Mouse (Mus musculus): Measurements from ENCODE around the gene Efnb2. TPM values are rescaled to one million over a fixed set of nuclear protein-coding genes. Genes with fewer than 3 reads are reported as not detected.
A peak's percentile ranks its signal among the peaks of the same experiment; 100 is the strongest.

Efnb2 gene
- polyA plus RNA-seq, 1 experiment from 2014 or later = 48.9 TPM

DNA sequence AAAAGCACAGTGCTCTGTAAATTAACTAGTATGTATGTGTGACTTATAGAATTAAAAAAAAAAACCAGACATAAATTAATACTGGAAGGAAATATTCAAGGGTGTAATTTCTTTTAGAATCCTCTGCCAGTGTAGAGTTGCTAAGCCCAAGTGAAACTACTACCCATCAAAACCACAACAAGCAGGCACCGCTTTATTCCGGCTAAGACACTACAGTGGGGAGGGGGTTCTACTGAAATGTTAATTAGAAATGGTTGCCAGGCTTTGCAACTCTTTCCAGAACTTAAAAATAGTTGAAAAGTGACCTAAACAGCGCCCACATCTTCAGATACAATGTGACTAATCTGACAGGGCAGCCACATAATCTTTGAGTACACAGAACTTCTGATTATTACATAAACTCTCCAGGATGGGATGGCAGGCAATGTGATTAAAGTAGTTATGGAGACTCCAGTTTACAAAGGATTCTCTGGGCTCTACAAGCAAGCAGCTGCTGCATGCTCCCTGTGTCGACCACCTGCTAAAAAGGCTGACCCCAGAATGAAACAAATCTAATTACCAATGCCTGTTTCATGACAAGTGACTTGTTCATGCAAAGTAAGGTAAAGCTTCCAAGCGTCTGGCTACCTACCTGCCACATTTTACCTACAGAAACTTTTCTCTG, 3.2 kb downstream of the Efnb2 start:
- Histone ChIP-seq H3K4me2 (ENCODE audit: low read length) (peak overlapping the region; percentile 89), H3K27me3 (replicated peaks; ENCODE audit: control insufficient read depth, insufficient read depth, low read length) (no peaks in the 10 kb centered on the region), H3K4me3 (ENCODE audit: low read depth, low read length) (peak overlapping the region; percentile 98), H3K9me3 (replicated peaks; ENCODE audit: control insufficient read depth, low read length) (no peaks in the 10 kb centered on the region), H3K4me1 (ENCODE audit: control insufficient read depth, insufficient read depth, low read length) (peaks cover 27% of the 10 kb centered on the region), H3K9ac (ENCODE audit: low read length) (peak overlapping the region; percentile 99), H3K36me3 (ENCODE audit: control insufficient read depth, insufficient read depth, low read length) (0 out of 2 replicates have a peak, but pooled peaks cover 3% of the 10 kb centered on the region), H3K27ac (ENCODE audit: low read depth, low read length) (peak overlapping the region; percentile 97)
- no peak for ATAC-seq
- peak; percentile 67 for DNase-seq (ENCODE audit: low spot score)
- 2% methylated on average over 5 of the region's 5 CpGs for WGBS

DNA sequence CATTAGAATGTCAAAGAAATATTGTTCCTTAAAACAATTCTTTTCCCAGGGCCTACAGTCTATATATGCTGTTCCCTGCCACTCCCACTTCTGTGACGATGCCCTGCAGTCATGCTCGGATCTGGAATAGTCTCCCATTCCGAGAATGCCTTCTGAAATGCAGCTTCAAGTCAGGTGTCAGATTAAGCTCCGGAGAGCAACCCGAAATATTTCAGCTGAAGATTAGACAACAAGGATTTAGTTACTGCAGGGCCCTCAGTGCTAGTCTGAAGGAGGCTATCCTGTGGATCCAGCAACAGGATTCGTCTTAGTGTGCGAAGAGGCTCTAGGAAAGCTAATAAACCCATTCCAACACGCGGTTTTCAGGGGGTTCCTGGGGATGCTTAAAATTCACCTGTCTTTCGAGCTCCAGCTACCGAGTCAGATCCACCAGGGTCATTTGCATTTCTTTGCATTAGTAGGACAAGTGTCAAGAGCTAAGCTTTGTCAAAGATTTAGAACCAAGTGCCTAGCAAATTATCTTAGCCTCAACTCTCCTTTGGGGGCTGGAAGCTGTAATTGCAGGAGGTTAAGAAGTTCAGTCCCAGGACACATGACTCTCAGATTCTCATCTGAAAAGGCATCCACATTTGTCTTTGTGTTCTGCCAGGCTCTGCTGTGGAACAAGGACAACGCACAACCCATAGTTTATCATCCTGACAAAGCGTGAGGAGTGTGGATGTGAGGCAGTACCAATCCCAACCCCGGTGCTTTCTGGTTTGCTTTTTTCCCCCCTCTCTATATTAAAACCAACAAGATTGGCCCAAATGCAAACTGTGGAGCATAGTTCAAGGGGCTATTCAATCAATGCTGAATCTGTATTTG, 4.2 kb downstream of the Efnb2 start:
- peak; percentile 72 for DNase-seq (ENCODE audit: low spot score)
- Histone ChIP-seq H3K27me3 (replicated peaks; ENCODE audit: control insufficient read depth, insufficient read depth, low read length) (no peaks in the 10 kb centered on the region), H3K4me3 (ENCODE audit: low read depth, low read length) (peak overlapping the region; percentile 98), H3K4me1 (ENCODE audit: control insufficient read depth, insufficient read depth, low read length) (peaks cover 38% of the 10 kb centered on the region), H3K36me3 (ENCODE audit: control insufficient read depth, insufficient read depth, low read length) (0 out of 2 replicates have a peak, but pooled peaks cover 3% of the 10 kb centered on the region), H3K9ac (ENCODE audit: low read length) (peak overlapping the region; percentile 99), H3K27ac (ENCODE audit: low read depth, low read length) (peak overlapping the region; percentile 97), H3K9me3 (replicated peaks; ENCODE audit: control insufficient read depth, low read length) (no peaks in the 10 kb centered on the region), H3K4me2 (ENCODE audit: low read length) (peak overlapping the region; percentile 89)
- 2% methylated on average over 14 of the region's 14 CpGs for WGBS
- no peak for ATAC-seq

DNA sequence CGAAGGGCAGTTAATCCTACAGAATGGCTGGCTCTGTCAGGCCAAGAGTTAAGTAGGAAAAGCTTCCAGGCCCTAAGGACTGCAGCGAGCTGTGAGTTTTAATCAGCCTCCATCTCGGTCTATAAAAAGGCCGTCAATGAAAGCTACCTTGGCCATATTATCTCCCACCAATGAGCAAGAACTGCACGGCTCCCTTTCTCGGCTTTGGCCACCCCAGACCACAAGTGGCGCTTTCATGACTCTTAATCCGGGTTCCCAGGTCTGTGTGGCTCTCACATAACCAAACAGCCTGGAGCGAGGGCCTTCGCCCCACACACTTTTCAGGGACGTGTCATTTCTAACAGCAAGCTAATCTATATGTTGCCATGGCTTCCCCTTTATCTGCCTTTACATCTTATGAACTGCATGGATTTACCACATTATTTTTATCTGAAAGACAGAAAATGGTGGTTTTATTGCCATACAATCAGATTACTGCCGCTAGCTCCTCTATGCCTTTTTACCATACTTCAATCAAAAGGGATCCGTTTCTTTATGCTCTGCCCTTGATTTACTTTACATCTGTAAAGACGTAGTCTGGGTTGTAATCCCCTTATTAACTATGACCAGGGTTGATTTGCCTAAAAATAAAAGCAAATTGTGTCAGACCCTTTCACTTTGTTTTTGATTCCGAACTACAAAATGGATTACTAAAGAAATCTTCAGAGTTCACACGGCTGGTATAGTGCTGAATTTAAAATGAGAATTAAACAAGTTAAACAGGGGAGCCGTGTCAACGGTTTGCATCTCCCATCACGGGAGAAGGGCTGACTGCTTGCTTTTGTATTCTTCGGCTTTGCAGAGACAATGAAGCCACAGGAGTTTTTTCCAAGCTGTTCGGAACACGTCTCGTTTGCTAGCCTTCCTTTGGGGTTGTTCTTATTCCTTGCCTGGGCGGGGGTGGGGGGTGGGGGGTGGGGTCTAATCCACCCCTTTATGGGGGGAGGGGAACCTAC, 5.4 kb downstream of the Efnb2 start:
- peak overlapping the region; percentile 98 for H3K4me3 ChIP-seq (ENCODE audit: low read depth, low read length)
- peaks cover 49% of the 10 kb centered on the region for H3K4me1 ChIP-seq (ENCODE audit: control insufficient read depth, insufficient read depth, low read length)
- no peaks in the 10 kb centered on the region for H3K9me3 ChIP-seq (replicated peaks; ENCODE audit: control insufficient read depth, low read length)
- peak overlapping the region; percentile 99 for H3K9ac ChIP-seq (ENCODE audit: low read length)
- peak overlapping the region; percentile 97 for H3K27ac ChIP-seq (ENCODE audit: low read depth, low read length)
- H3K27me3 ChIP-seq (replicated peaks; ENCODE audit: control insufficient read depth, insufficient read depth, low read length) = no peaks in the 10 kb centered on the region
- 3% methylated on average over 24 of the region's 24 CpGs for WGBS
- H3K4me2 ChIP-seq (ENCODE audit: low read length) = peak overlapping the region; percentile 89
- DNase-seq (ENCODE audit: low spot score) = peak; percentile 88
- H3K36me3 ChIP-seq (ENCODE audit: control insufficient read depth, insufficient read depth, low read length) = 0 out of 2 replicates have a peak, but pooled peaks cover 3% of the 10 kb centered on the region
- ATAC-seq = peak; percentile 51

DNA sequence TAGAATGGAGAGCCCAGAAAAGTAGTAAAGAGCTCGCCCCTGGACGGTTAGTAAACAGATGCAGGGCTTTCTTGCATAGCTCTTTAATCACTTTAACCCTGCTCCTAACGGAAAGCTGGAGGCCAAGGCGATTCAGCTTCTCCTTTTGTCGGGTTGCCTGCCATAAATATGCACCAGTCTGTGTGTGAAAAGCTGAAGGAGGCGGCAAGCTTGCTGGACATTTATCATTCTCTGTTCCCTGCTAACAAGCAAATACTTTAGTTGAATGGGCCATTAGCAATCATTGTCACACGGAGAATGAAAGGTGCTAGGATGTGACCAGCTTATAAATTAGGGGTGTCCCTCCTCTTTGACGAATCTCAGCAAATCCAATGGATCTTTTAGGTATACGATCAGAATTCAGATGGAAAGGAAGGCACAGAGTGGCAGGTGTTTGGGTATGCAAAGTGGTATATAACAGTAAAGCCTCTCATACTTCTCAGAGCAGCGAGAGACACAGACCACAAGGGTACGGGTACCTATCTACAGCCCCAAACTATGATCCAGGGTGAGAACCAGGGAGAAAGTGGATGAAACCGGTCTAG, 7.0 kb downstream of the Efnb2 start:
- Histone ChIP-seq H3K4me2 (ENCODE audit: low read length) (peak overlapping the region; percentile 89), H3K36me3 (ENCODE audit: control insufficient read depth, insufficient read depth, low read length) (0 out of 2 replicates have a peak, but pooled peaks cover 3% of the 10 kb centered on the region), H3K4me1 (ENCODE audit: control insufficient read depth, insufficient read depth, low read length) (peaks cover 65% of the 10 kb centered on the region), H3K9me3 (replicated peaks; ENCODE audit: control insufficient read depth, low read length) (no peaks in the 10 kb centered on the region), H3K27ac (ENCODE audit: low read depth, low read length) (peak overlapping the region; percentile 97), H3K27me3 (replicated peaks; ENCODE audit: control insufficient read depth, insufficient read depth, low read length) (no peaks in the 10 kb centered on the region), H3K4me3 (ENCODE audit: low read depth, low read length) (peak overlapping the region; percentile 98), H3K9ac (ENCODE audit: low read length) (peak overlapping the region; percentile 99)
- peak; percentile 5; the same call in 1 of the 2 replicates for ATAC-seq
- 2% methylated on average over 12 of the region's 12 CpGs for WGBS
- peak; percentile 78 for DNase-seq (ENCODE audit: low spot score)

DNA sequence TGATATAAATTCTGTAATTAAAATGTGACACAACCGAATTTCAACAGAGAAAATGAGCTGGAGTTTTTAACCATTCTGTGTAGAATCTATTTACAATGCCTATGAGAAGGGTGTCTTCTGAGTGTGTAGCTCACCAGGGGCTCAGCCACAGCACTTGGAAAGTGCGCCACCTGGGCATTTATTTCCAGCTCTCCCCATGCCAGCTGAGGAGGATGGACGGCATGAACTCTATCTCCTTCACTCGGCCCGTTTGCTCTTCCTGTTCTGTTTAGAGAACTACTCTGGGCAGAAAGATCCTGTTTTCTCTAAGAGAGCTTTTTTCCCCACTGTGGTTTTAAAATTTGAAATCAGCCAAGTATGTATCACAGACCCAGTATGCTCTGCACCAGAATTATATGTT, 7.7 kb downstream of the Efnb2 start:
- H3K9me3 ChIP-seq (replicated peaks; ENCODE audit: control insufficient read depth, low read length) = no peaks in the 10 kb centered on the region
- H3K9ac ChIP-seq (ENCODE audit: low read length) = peak overlapping the region; percentile 99
- H3K4me1 ChIP-seq (ENCODE audit: control insufficient read depth, insufficient read depth, low read length) = peaks cover 71% of the 10 kb centered on the region
- H3K36me3 ChIP-seq (ENCODE audit: control insufficient read depth, insufficient read depth, low read length) = 0 out of 2 replicates have a peak, but pooled peaks cover 8% of the 10 kb centered on the region
- peak overlapping the region; percentile 89 for H3K4me2 ChIP-seq (ENCODE audit: low read length)
- 18% methylated on average over 5 of the region's 5 CpGs for WGBS
- H3K27ac ChIP-seq (ENCODE audit: low read depth, low read length) = peak overlapping the region; percentile 97
- H3K27me3 ChIP-seq (replicated peaks; ENCODE audit: control insufficient read depth, insufficient read depth, low read length) = no peaks in the 10 kb centered on the region
- ATAC-seq (no peak), DNase-seq (ENCODE audit: low spot score) (no peak)
- H3K4me3 ChIP-seq (ENCODE audit: low read depth, low read length) = peak overlapping the region; percentile 98

DNA sequence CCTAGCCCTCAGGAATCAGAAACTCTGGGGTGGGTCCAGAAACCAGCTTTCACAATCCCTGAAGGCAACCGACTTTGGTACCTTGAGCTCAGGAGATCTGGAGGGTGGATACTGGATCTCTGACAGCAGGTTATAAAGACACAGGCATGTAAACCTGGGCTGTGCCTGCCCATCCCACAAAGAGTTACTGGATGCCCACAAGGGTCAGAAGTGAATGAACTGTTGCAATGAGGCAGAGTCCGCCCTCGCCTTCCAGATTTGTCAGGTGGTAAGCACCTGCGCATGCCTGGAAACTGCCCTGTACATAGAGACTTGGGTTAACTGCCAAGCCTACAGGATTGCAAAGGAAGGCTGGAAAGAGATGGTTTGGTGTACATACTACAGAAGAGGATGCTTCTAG, 8.7 kb downstream of the Efnb2 start:
- no peak overlapping the region; the same call in 1 of the 2 replicates for H3K9ac ChIP-seq (ENCODE audit: low read length)
- H3K4me1 ChIP-seq (ENCODE audit: control insufficient read depth, insufficient read depth, low read length) = peaks cover 81% of the 10 kb centered on the region
- H3K27me3 ChIP-seq (replicated peaks; ENCODE audit: control insufficient read depth, insufficient read depth, low read length) = no peaks in the 10 kb centered on the region
- no peak for DNase-seq (ENCODE audit: low spot score)
- H3K36me3 ChIP-seq (ENCODE audit: control insufficient read depth, insufficient read depth, low read length) = 0 out of 2 replicates have a peak, but pooled peaks cover 8% of the 10 kb centered on the region
- ATAC-seq = no peak
- 0 out of 2 replicates have a peak overlapping the region, but pooled peaks have one; percentile 2 for H3K27ac ChIP-seq (ENCODE audit: low read depth, low read length)
- peak overlapping the region; percentile 89 for H3K4me2 ChIP-seq (ENCODE audit: low read length)
- WGBS = 74% methylated on average over 4 of the region's 4 CpGs
- no peak overlapping the region for H3K4me3 ChIP-seq (ENCODE audit: low read depth, low read length)
- H3K9me3 ChIP-seq (replicated peaks; ENCODE audit: control insufficient read depth, low read length) = no peaks in the 10 kb centered on the region

DNA sequence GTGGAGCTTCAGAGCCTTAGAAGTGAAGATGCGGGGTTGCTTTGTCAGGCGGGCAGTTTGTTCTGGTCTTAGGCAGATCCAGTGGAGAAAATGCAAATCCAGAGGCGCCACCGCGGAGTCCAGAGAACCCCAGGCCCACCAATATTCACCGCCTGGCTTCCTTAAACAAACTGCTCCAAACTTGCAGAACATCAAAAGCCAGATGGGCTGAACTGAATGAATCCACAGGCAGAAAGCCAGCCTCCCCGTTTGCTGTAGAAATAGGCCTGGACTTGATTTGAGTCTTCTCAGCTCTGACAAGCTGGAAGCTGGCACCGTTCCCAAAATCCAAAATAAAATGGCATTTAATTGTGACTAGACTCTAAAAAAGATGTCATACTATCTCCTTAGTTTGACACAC, 11.1 kb downstream of the Efnb2 start:
- Histone ChIP-seq H3K4me3 (ENCODE audit: low read depth, low read length) (peak overlapping the region; percentile 10; the same call in 1 of the 2 replicates), H3K4me1 (ENCODE audit: control insufficient read depth, insufficient read depth, low read length) (peaks cover 89% of the 10 kb centered on the region), H3K36me3 (ENCODE audit: control insufficient read depth, insufficient read depth, low read length) (peaks cover 9% of the 10 kb centered on the region; the same call in 1 of the 2 replicates), H3K27ac (ENCODE audit: low read depth, low read length) (peak overlapping the region; percentile 78), H3K9ac (ENCODE audit: low read length) (peak overlapping the region; percentile 25), H3K4me2 (ENCODE audit: low read length) (peak overlapping the region; percentile 89), H3K27me3 (replicated peaks; ENCODE audit: control insufficient read depth, insufficient read depth, low read length) (no peaks in the 10 kb centered on the region), H3K9me3 (replicated peaks; ENCODE audit: control insufficient read depth, low read length) (no peaks in the 10 kb centered on the region)
- DNase-seq (ENCODE audit: low spot score) (peak; percentile 92), ATAC-seq (peak; percentile 54)
- WGBS = 18% methylated on average over 8 of the region's 8 CpGs

DNA sequence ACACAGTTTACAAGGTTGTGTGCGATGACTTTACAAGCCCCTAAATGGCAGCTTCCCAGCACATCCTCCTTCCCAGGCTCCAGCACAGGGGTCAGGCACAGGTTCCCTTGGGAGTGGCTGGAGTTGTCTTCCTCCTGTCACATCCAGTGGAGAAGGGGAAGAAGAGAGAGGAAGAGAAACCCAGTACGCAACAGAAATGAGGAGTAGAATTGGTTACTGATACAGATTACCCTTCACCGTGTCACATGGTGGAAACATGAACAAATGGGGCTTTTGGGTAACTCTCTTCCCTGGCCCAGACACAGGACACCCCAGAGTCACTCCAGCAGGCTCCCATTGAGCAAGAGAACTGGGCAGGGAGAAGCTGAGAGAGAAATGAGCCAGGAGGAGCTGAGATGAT, 11.5 kb downstream of the Efnb2 start:
- H3K27me3 ChIP-seq (replicated peaks; ENCODE audit: control insufficient read depth, insufficient read depth, low read length) = no peaks in the 10 kb centered on the region
- DNase-seq (ENCODE audit: low spot score) = no peak
- H3K9me3 ChIP-seq (replicated peaks; ENCODE audit: control insufficient read depth, low read length) = no peaks in the 10 kb centered on the region
- peak overlapping the region; percentile 10; the same call in 1 of the 2 replicates for H3K4me3 ChIP-seq (ENCODE audit: low read depth, low read length)
- H3K27ac ChIP-seq (ENCODE audit: low read depth, low read length) = peak overlapping the region; percentile 78
- peaks cover 9% of the 10 kb centered on the region; the same call in 1 of the 2 replicates for H3K36me3 ChIP-seq (ENCODE audit: control insufficient read depth, insufficient read depth, low read length)
- H3K9ac ChIP-seq (ENCODE audit: low read length) = peak overlapping the region; percentile 25
- H3K4me2 ChIP-seq (ENCODE audit: low read length) = peak overlapping the region; percentile 89; the same call in 1 of the 2 replicates
- peaks cover 88% of the 10 kb centered on the region for H3K4me1 ChIP-seq (ENCODE audit: control insufficient read depth, insufficient read depth, low read length)
- 70% methylated on average over 3 of the region's 3 CpGs for WGBS
- no peak for ATAC-seq

Measured in forebrain, embryonic 14.5 days (tissue).